Mouse (Mus musculus) right cerebral cortex, postnatal 4 days (tissue): ENCODE data around the gene Cfc1.
A peak's percentile ranks its signal among the peaks of the same experiment; 100 is the strongest.

Experiments
- DNase-seq: peaks from one replicate; pipeline ENCODE4 v3.0.0-alpha.2; 2022

Gene Cfc1

GRCm38 (mm10) chr1:34554275-34554674, 18.8 kb downstream of the Cfc1 start:
- DNase-seq = no peak

GRCm38 (mm10) chr1:34560843-34561242, 25.4 kb downstream of the Cfc1 start, which contains the start of gene Prss40:
TSS of gene Prss40 (minus strand) at chr1:34560943.
- DNase-seq = no peak

GRCm38 (mm10) chr1:34564383-34565045, 29.1 kb downstream of the Cfc1 start:
- no peak for DNase-seq

- no peak for DNase-seq
Measured at GRCm38 (mm10) chr1:34568120-34568519, 32.7 kb downstream of the Cfc1 start.

GRCm38 (mm10) chr1:34569876-34570275, 34.4 kb downstream of the Cfc1 start:
- no peak for DNase-seq

GRCm38 (mm10) chr1:34571431-34571830, 36.0 kb downstream of the Cfc1 start:
- DNase-seq = no peak

GRCm38 (mm10) chr1:34573221-34573620, 37.8 kb downstream of the Cfc1 start:
- DNase-seq = no peak

- DNase-seq = peak; percentile 82
Measured at GRCm38 (mm10) chr1:34578851-34579781, 43.7 kb downstream of the Cfc1 start, which contains the start of gene Amer3. TSS of gene Amer3 (plus strand) at chr1:34579657.

- DNase-seq = no peak
Measured at GRCm38 (mm10) chr1:34579782-34580356, 44.4 kb downstream of the Cfc1 start.

GRCm38 (mm10) chr1:34582218-34582617, 46.8 kb downstream of the Cfc1 start:
- no peak for DNase-seq

GRCm38 (mm10) chr1:34583821-34584263, 48.4 kb downstream of the Cfc1 start:
- DNase-seq = peak; percentile 76

- DNase-seq = no peak
Measured at GRCm38 (mm10) chr1:34584736-34585135, 49.3 kb downstream of the Cfc1 start.

- DNase-seq = no peak
Measured at GRCm38 (mm10) chr1:34587298-34588096, 52.0 kb downstream of the Cfc1 start.
